Mouse (Mus musculus): Measurements from ENCODE around the gene Nufip2. TPM values are rescaled to one million over a fixed set of nuclear protein-coding genes. Genes with fewer than 3 reads are reported as not detected.

Gene Nufip2
- polyA plus RNA-seq, 1 experiment from 2014 or later, result 5.3 TPM

DNA sequence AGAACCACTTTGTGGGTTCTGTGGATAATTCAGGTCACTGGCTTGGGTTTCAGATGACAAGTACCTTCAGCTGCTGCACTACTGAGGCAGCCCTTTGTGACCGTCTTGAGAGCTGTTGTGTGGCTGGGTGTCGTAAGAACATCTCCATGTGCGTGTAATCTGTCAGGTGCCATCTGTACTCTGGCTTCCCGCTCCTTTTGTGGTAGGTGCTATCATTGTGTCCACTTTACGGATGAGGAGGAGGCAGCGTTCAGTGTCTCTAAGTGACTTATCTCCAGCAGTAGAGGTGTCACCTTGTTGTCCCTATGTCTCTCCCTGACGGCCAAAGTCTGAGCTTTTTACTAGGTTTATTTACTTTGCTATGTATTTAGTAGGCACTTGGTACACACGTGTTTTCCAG lies 84.4 kb downstream of the Nufip2 start:
- Histone ChIP-seq H3K36me3 (ENCODE audit: control insufficient read depth, insufficient read depth, low read length) (no peaks in the 10 kb centered on the region), H3K9ac (ENCODE audit: low read depth, low read length) (0 out of 2 replicates have a peak overlapping the region, but pooled peaks have one; percentile 22), H3K27ac (ENCODE audit: low read depth, low read length) (peak overlapping the region; percentile 73), H3K27me3 (replicated peaks; ENCODE audit: control insufficient read depth, insufficient read depth, low read length) (no peaks in the 10 kb centered on the region), H3K4me2 (peak overlapping the region; percentile 29; the same call in 1 of the 2 replicates), H3K4me1 (replicated peaks; ENCODE audit: control insufficient read depth, insufficient read depth, low read length) (peaks cover 76% of the 10 kb centered on the region), H3K9me3 (ENCODE audit: control insufficient read depth, low read length) (no peaks in the 10 kb centered on the region), H3K4me3 (ENCODE audit: low read depth, low read length) (no peak overlapping the region)
- no peak for DNase-seq (ENCODE audit: low spot score)
- WGBS, result 33% methylated on average over 8 of the region's 8 CpGs
- peak; percentile 25; the same call in 1 of the 2 replicates for ATAC-seq (replicated peaks; ENCODE audit: low FRiP score)

DNA sequence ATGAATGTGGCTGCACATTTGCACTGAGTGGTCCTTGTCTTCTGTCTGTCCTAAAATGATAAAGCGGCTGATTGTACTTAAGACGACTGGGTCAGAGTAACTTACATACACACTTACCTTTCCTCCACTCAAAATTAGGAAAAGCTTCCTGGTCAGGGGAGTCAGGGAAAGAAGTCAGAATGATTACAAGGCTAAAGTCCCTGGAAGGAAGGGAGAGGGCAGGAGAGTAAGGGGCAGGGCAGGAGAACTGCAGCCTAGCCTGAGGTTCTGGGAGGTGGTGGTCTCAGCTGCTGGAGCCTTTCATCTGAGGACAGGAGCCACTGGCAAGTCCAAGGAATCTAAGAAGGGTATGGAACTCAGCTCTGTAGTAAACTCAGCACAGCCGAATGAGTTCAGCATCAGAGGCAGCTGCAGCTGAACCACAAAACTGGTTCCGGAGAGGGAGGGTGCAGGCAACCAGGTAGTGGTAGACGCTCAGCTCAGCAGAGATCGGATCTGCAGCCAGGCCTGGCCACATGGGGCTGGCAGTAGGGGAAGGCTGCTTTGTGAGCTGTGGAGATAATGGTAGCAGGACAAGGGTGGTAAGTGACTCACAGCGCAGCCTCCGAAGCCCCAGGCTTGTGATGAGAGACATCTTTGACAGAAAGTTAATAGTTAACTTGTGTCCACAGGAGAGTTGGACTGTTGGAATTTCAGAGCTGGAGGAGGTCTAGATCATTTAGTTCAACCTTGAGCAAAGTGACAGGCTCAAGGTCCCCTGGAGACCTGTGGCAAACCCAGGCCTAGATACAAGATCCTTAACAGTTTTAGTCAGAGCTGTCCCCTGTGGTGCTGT lies 86.1 kb downstream of the Nufip2 start:
- H3K4me2 ChIP-seq, result peak overlapping the region; percentile 56
- peak overlapping the region; percentile 73 for H3K27ac ChIP-seq (ENCODE audit: low read depth, low read length)
- H3K36me3 ChIP-seq (ENCODE audit: control insufficient read depth, insufficient read depth, low read length), result peaks cover 2% of the 10 kb centered on the region; the same call in 1 of the 2 replicates
- 31% methylated on average over 8 of the region's 8 CpGs for WGBS
- peaks cover 68% of the 10 kb centered on the region for H3K4me1 ChIP-seq (replicated peaks; ENCODE audit: control insufficient read depth, insufficient read depth, low read length)
- peak; percentile 93 for ATAC-seq (replicated peaks; ENCODE audit: low FRiP score)
- 0 out of 2 replicates have a peak overlapping the region, but pooled peaks have one; percentile 3 for H3K4me3 ChIP-seq (ENCODE audit: low read depth, low read length)
- H3K9ac ChIP-seq (ENCODE audit: low read depth, low read length), result peak overlapping the region; percentile 41
- no peaks in the 10 kb centered on the region for H3K27me3 ChIP-seq (replicated peaks; ENCODE audit: control insufficient read depth, insufficient read depth, low read length)
- no peaks in the 10 kb centered on the region for H3K9me3 ChIP-seq (ENCODE audit: control insufficient read depth, low read length)
- DNase-seq (ENCODE audit: low spot score), result no peak

DNA sequence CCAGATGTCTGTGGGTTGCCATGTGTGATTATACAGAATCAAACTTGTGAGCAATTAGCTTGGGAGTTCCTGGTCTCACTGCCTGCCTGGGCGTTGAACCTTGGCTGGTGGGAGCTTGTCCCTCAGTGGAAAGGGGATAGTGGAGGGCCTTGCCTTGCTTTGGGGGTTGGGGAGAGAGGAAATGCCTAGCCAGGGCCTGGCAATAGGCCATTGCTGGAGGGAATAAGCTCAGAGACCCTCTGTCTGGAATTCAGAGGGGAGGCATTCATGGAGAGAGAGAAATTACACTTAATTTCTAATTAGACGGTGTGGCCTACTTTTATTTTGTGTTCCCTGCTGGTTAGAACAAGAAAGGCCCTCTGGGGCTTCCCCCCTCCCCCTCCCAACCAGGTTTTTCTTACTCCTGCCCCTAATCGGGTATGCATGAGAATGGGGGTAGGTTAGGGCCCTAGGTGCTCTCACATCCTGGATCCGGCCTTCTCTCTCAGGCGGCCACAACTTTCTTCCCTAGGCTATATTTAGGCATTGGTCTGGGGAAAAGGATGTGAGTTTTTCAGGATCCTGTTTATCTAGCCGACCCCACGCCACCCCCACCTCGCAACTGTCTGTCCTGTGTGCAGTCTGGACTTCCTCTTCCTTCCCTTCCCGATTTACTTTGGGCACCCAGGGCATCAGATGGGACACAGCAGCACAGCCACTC lies 89.9 kb downstream of the Nufip2 start:
- Histone ChIP-seq H3K36me3 (ENCODE audit: control insufficient read depth, insufficient read depth, low read length) (peaks cover 17% of the 10 kb centered on the region), H3K4me2 (no peak overlapping the region; the same call in 1 of the 2 replicates), H3K4me3 (ENCODE audit: low read depth, low read length) (no peak overlapping the region), H3K9ac (ENCODE audit: low read depth, low read length) (0 out of 2 replicates have a peak overlapping the region, but pooled peaks have one; percentile 14), H3K4me1 (replicated peaks; ENCODE audit: control insufficient read depth, insufficient read depth, low read length) (peaks cover 50% of the 10 kb centered on the region), H3K27me3 (replicated peaks; ENCODE audit: control insufficient read depth, insufficient read depth, low read length) (no peaks in the 10 kb centered on the region), H3K27ac (ENCODE audit: low read depth, low read length) (peak overlapping the region; percentile 43; the same call in 1 of the 2 replicates), H3K9me3 (ENCODE audit: control insufficient read depth, low read length) (no peaks in the 10 kb centered on the region)
- 38% methylated on average over 9 of the region's 9 CpGs for WGBS
- no peak for DNase-seq (ENCODE audit: low spot score)
- no peak for ATAC-seq (replicated peaks; ENCODE audit: low FRiP score)

DNA sequence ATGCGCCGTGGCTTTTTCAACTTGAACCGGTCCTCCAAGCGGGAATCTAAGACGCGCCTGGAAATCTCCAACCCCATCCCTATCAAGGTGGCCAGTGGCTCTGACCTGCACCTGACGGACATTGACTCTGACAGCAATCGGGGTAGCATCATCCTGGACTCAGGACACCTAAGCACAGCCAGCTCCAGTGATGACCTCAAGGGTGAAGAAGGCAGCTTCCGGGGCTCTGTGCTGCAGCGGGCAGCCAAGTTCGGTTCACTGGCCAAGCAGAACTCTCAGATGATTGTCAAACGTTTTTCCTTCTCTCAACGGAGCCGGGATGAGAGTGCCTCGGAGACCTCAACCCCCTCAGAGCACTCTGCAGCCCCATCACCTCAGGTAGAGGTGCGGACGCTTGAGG lies 91.5 kb downstream of the Nufip2 start:
- peaks cover 50% of the 10 kb centered on the region for H3K4me1 ChIP-seq (replicated peaks; ENCODE audit: control insufficient read depth, insufficient read depth, low read length)
- WGBS, result 89% methylated on average over 17 of the region's 17 CpGs
- ATAC-seq (replicated peaks; ENCODE audit: low FRiP score), result no peak

DNA sequence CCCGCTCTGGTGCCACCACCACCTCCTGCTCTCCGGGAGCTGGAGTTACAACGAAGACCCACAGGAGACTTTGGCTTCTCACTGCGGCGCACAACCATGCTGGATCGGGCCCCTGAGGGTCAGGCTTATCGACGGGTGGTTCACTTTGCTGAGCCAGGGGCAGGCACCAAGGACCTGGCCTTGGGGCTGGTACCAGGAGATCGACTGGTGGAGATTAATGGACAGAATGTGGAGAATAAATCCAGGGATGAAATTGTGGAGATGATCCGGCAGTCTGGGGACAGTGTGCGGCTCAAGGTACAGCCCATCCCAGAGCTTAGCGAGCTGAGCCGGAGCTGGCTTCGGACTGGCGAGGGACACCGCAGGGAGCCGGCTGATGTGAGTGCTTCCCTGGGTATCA lies 92.0 kb downstream of the Nufip2 start:
- WGBS, result 89% methylated on average over 17 of the region's 17 CpGs
- Histone ChIP-seq H3K4me3 (ENCODE audit: low read depth, low read length) (no peak overlapping the region), H3K4me2 (no peak overlapping the region), H3K27me3 (replicated peaks; ENCODE audit: control insufficient read depth, insufficient read depth, low read length) (no peaks in the 10 kb centered on the region), H3K9ac (ENCODE audit: low read depth, low read length) (no peak overlapping the region), H3K27ac (ENCODE audit: low read depth, low read length) (no peak overlapping the region), H3K36me3 (ENCODE audit: control insufficient read depth, insufficient read depth, low read length) (peaks cover 17% of the 10 kb centered on the region), H3K4me1 (replicated peaks; ENCODE audit: control insufficient read depth, insufficient read depth, low read length) (peaks cover 49% of the 10 kb centered on the region), H3K9me3 (ENCODE audit: control insufficient read depth, low read length) (no peaks in the 10 kb centered on the region)
- DNase-seq (ENCODE audit: low spot score) (no peak), ATAC-seq (replicated peaks; ENCODE audit: low FRiP score) (no peak)

More for the DNA sequence above, 91.5 kb downstream of the Nufip2 start:
- no peak for DNase-seq (ENCODE audit: low spot score)
- Histone ChIP-seq H3K27ac (ENCODE audit: low read depth, low read length) (no peak overlapping the region), H3K9ac (ENCODE audit: low read depth, low read length) (no peak overlapping the region), H3K27me3 (replicated peaks; ENCODE audit: control insufficient read depth, insufficient read depth, low read length) (no peaks in the 10 kb centered on the region), H3K4me3 (ENCODE audit: low read depth, low read length) (no peak overlapping the region), H3K36me3 (ENCODE audit: control insufficient read depth, insufficient read depth, low read length) (peaks cover 17% of the 10 kb centered on the region), H3K9me3 (ENCODE audit: control insufficient read depth, low read length) (no peaks in the 10 kb centered on the region), H3K4me2 (no peak overlapping the region)

DNA sequence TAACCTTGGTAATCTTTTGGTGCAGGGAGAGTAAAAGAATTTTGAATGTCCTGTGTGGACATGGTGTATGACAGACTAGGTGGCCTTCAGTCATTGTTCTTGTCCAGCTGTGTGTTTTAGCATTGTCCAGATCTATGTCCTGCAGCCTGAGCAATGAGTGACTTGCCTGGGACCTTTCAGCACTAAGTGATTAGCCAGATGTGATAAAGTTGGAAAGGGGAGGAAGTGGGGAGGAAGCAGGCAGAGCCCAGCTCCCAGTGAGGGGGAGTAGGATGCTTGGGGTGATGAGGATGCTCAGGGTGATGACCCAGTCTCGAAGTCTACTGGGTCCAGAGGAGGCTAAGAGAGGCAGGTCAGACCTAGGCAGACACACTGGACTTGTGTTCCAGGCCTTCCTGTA lies 93.3 kb downstream of the Nufip2 start:
- no peak overlapping the region for H3K9ac ChIP-seq (ENCODE audit: low read depth, low read length)
- WGBS, result 81% methylated on average over 1 of the region's 1 CpGs
- H3K27me3 ChIP-seq (replicated peaks; ENCODE audit: control insufficient read depth, insufficient read depth, low read length), result no peaks in the 10 kb centered on the region
- DNase-seq (ENCODE audit: low spot score) (peak; percentile 28), ATAC-seq (replicated peaks; ENCODE audit: low FRiP score) (no peak)
- H3K4me2 ChIP-seq, result no peak overlapping the region
- H3K9me3 ChIP-seq (ENCODE audit: control insufficient read depth, low read length), result no peaks in the 10 kb centered on the region
- H3K27ac ChIP-seq (ENCODE audit: low read depth, low read length), result no peak overlapping the region; the same call in 1 of the 2 replicates
- no peak overlapping the region for H3K4me3 ChIP-seq (ENCODE audit: low read depth, low read length)
- peaks cover 51% of the 10 kb centered on the region for H3K4me1 ChIP-seq (replicated peaks; ENCODE audit: control insufficient read depth, insufficient read depth, low read length)
- H3K36me3 ChIP-seq (ENCODE audit: control insufficient read depth, insufficient read depth, low read length), result peaks cover 21% of the 10 kb centered on the region

DNA sequence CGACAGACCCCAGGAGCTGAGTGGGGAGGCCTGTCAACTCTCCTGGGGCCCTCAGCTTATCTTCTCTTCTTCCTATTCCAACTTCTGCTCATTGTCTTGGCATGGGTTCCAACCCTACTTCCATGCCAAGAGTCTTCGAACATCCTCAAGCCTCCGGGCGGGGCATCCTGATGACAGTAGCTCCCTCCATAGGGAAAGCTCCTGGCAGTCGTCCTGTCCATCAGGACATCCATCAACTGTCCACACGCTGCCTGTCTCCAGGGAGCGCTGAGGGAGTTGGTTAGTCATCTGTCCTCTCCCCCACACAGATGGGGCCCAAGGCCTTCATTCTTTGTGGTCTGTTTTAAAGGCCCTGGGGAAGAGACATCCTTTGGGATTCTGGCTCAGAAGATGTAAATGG lies 95.1 kb downstream of the Nufip2 start:
- H3K36me3 ChIP-seq (ENCODE audit: control insufficient read depth, insufficient read depth, low read length), result peaks cover 21% of the 10 kb centered on the region
- H3K9me3 ChIP-seq (ENCODE audit: control insufficient read depth, low read length), result no peaks in the 10 kb centered on the region
- H3K27me3 ChIP-seq (replicated peaks; ENCODE audit: control insufficient read depth, insufficient read depth, low read length), result no peaks in the 10 kb centered on the region
- no peak overlapping the region for H3K4me2 ChIP-seq
- no peak overlapping the region for H3K4me3 ChIP-seq (ENCODE audit: low read depth, low read length)
- H3K4me1 ChIP-seq (replicated peaks; ENCODE audit: control insufficient read depth, insufficient read depth, low read length), result peaks cover 62% of the 10 kb centered on the region
- ATAC-seq (replicated peaks; ENCODE audit: low FRiP score) (no peak), DNase-seq (ENCODE audit: low spot score) (no peak)
- H3K27ac ChIP-seq (ENCODE audit: low read depth, low read length), result 0 out of 2 replicates have a peak overlapping the region, but pooled peaks have one; percentile 4
- WGBS, result 74% methylated on average over 7 of the region's 7 CpGs
- no peak overlapping the region for H3K9ac ChIP-seq (ENCODE audit: low read depth, low read length)

DNA sequence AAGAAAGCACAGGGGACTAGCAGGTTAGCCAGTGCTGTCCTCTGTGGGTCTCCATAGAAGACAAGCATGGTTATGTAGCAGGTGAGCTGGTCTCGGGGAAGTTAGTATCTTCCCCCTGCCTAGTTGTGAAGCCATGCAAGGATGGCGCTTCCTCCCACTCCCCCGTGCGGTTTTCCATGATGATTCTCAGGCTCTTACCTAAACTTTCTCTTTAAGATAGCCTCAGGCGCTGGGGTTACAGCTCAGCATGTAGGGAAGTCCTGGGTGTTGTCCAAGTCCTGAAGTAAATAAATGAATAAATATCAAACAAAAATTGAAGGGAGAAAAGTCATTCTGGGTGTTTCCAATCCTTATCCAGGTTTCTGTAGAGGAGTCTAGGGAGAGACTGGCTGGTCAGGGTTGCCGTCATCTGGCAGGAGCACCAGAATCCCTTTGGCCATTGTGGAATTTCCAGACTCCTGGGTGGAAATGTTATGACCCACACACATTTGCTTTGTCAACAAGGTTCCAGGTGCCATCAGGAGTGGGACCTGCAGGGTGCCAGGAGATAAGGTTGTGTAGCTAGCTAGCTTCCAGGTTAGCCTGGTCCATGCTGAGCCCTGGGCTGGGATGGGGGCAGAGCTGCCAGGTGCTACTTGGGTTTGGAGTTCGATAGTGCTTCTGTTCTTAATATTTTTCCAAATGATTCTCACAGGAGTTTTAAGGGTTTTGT lies 96.3 kb downstream of the Nufip2 start:
- Histone ChIP-seq H3K9me3 (ENCODE audit: control insufficient read depth, low read length) (no peaks in the 10 kb centered on the region), H3K9ac (ENCODE audit: low read depth, low read length) (no peak overlapping the region), H3K27me3 (replicated peaks; ENCODE audit: control insufficient read depth, insufficient read depth, low read length) (no peaks in the 10 kb centered on the region), H3K4me1 (replicated peaks; ENCODE audit: control insufficient read depth, insufficient read depth, low read length) (peaks cover 70% of the 10 kb centered on the region), H3K4me2 (no peak overlapping the region), H3K4me3 (ENCODE audit: low read depth, low read length) (no peak overlapping the region), H3K36me3 (ENCODE audit: control insufficient read depth, insufficient read depth, low read length) (peaks cover 17% of the 10 kb centered on the region), H3K27ac (ENCODE audit: low read depth, low read length) (peak overlapping the region; percentile 4)
- ATAC-seq (replicated peaks; ENCODE audit: low FRiP score), result no peak
- DNase-seq (ENCODE audit: low spot score), result no peak
- WGBS, result 84% methylated on average over 7 of the region's 7 CpGs
